Mouse (Mus musculus) limb, embryonic 14.5 days (tissue): ENCODE measurements around the gene Sgcd. TPM values are rescaled to one million over a fixed set of nuclear protein-coding genes. Genes with fewer than 3 reads are reported as not detected.

Source experiments
- ATAC-seq: fragments of 200-750 bp; cut with Nextera tagmentation; 2 replicates; pipeline ENCODE4 v1.8.0; 2017; ENCODE audit warnings: low read depth, moderate number of reproducible peaks, moderate TSS enrichment; ENCODE audit not compliant: low FRiP score
- DNase-seq: peaks from one replicate; pipeline ENCODE4 v3.0.0-alpha.2; 2015; ENCODE audit warnings: low spot score
- H3K27ac ChIP-seq: fragments of 300-500 bp; sonication (generic); replicated peaks from 2 replicates; pipeline ENCODE4 v1.5.1; 2014; ENCODE audit warnings: low read depth, mild to moderate bottlenecking, low read length, moderate library complexity, mixed read lengths
- H3K27me3 ChIP-seq: fragments of 300-500 bp; sonication (generic); 2 replicates; pipeline ENCODE4 v1.6.1; 2014; ENCODE audit warnings: low read length, mixed read lengths; ENCODE audit not compliant: control insufficient read depth, insufficient read depth
- H3K36me3 ChIP-seq: fragments of 300-500 bp; sonication (generic); 2 replicates; pipeline ENCODE4 v1.6.1; 2014; ENCODE audit warnings: mild to moderate bottlenecking, low read length, moderate library complexity, mixed read lengths; ENCODE audit not compliant: control insufficient read depth, insufficient read depth
- H3K4me1 ChIP-seq: fragments of 300-500 bp; sonication (generic); 2 replicates; pipeline ENCODE4 v1.6.1; 2014; ENCODE audit warnings: antibody characterized with exemption, low read length, mixed read lengths; ENCODE audit not compliant: control insufficient read depth, insufficient read depth
- H3K4me2 ChIP-seq: fragments of 300-500 bp; sonication (generic); replicated peaks from 2 replicates; pipeline ENCODE4 v1.6.1; 2014; ENCODE audit warnings: low read depth, mild to moderate bottlenecking, low read length, moderate library complexity; ENCODE audit not compliant: severe bottlenecking
- H3K4me3 ChIP-seq: fragments of 300-500 bp; sonication (generic); replicated peaks from 2 replicates; pipeline ENCODE4 v1.5.1; 2014; ENCODE audit warnings: low read length
- H3K9ac ChIP-seq: fragments of 300-500 bp; sonication (generic); 2 replicates; pipeline ENCODE4 v1.6.1; 2014; ENCODE audit warnings: mild to moderate bottlenecking, low read depth, low read length, moderate library complexity; ENCODE audit not compliant: severe bottlenecking
- H3K9me3 ChIP-seq: fragments of 300-500 bp; sonication (generic); 2 replicates; pipeline ENCODE4 v1.6.1; 2016; ENCODE audit warnings: low read length; ENCODE audit not compliant: control insufficient read depth
- POLR2A ChIP-seq: fragments of 200-500 bp; IDR thresholded peaks from 2 replicates; pipeline ENCODE4 v1.8.0; 2012; ENCODE audit warnings: inconsistent platforms, mild to moderate bottlenecking, moderate library complexity, borderline replicate concordance; ENCODE audit not compliant: insufficient read depth, insufficient read length; ENCODE audit errors: extremely low read depth
- WGBS: fragments of 180-500 bp; shearing (Covaris S2); extraction: QIAGEN DNeasy Blood & Tissue Kit; methylation state at CpG from one replicate; pipeline ENCODE4 v1.1.7; 2014; 5-methylcytosine and 5-hydroxymethylcytosine counted together
- polyA plus RNA-seq, 2 experiments: library from polyadenylated mRNA; depleted of rRNA in 1 of 2; stranded (reverse) in 1 of 2; unstranded in 1 of 2; fragments of >200 nt; fragmentation: Nextera tagmentation in 1 of 2; extraction: Ambion mirVana in 1 of 2; gene quantifications; 2 replicates each; pipeline versions ENCODE4 v1.2.1 to v1.2.3; 2012 to 2014

Sgcd gene
- polyA plus RNA-seq, 2 experiments = 9.4 to 14.3 TPM

GRCm38 (mm10) chr11:46889093-46889492 is 1099.7 kb downstream of the Sgcd start:
- Histone ChIP-seq H3K27me3 (no peaks in the 10 kb centered on the region), H3K4me3 (no peak overlapping the region), H3K36me3 (no peaks in the 10 kb centered on the region), H3K9ac (no peak overlapping the region), H3K27ac (no peak overlapping the region), H3K4me2 (no peak overlapping the region), H3K4me1 (no peaks in the 10 kb centered on the region), H3K9me3 (no peaks in the 10 kb centered on the region)
- WGBS = 89% methylated on average over 3 of the region's 3 CpGs
- TF ChIP-seq POLR2A = no peak
- no peak for DNase-seq
- no peak for ATAC-seq

- no peak for ATAC-seq
- no peak for DNase-seq
- H3K4me2 ChIP-seq = no peak overlapping the region
- no peaks in the 10 kb centered on the region for H3K9me3 ChIP-seq
- H3K4me1 ChIP-seq = no peaks in the 10 kb centered on the region
- H3K27ac ChIP-seq = no peak overlapping the region
- H3K9ac ChIP-seq = no peak overlapping the region
- no peaks in the 10 kb centered on the region for H3K36me3 ChIP-seq
- no peak overlapping the region for H3K4me3 ChIP-seq
- WGBS = 80% methylated on average over 2 of the region's 2 CpGs
- H3K27me3 ChIP-seq = no peaks in the 10 kb centered on the region
- TF ChIP-seq POLR2A = no peak
These were observed 1106.3 kb downstream of the Sgcd start for GRCm38 (mm10) chr11:46882456-46882855.

GRCm38 (mm10) chr11:46875774-46876173 is 1113.0 kb downstream of the Sgcd start:
- no peak for ATAC-seq

GRCm38 (mm10) chr11:46868594-46868993 is 1120.2 kb downstream of the Sgcd start:
- ATAC-seq (no peak), DNase-seq (no peak)
- Histone ChIP-seq H3K4me3 (no peak overlapping the region), H3K9ac (no peak overlapping the region), H3K4me2 (no peak overlapping the region), H3K36me3 (no peaks in the 10 kb centered on the region), H3K27me3 (no peaks in the 10 kb centered on the region), H3K9me3 (no peaks in the 10 kb centered on the region), H3K27ac (no peak overlapping the region), H3K4me1 (no peaks in the 10 kb centered on the region)
- TF ChIP-seq POLR2A = no peak
- 81% methylated on average over 7 of the region's 7 CpGs for WGBS

More at GRCm38 (mm10) chr11:46875774-46876173, 1113.0 kb downstream of the Sgcd start:
- no peaks in the 10 kb centered on the region for H3K36me3 ChIP-seq
- DNase-seq = no peak
- no peaks in the 10 kb centered on the region for H3K4me1 ChIP-seq
- no peak overlapping the region for H3K4me3 ChIP-seq
- 66% methylated on average over 1 of the region's 1 CpGs for WGBS
- TF ChIP-seq POLR2A = no peak
- no peak overlapping the region for H3K27ac ChIP-seq
- H3K27me3 ChIP-seq = no peaks in the 10 kb centered on the region
- no peak overlapping the region for H3K4me2 ChIP-seq
- no peak overlapping the region for H3K9ac ChIP-seq
- no peaks in the 10 kb centered on the region for H3K9me3 ChIP-seq

- no peak overlapping the region for H3K4me2 ChIP-seq
- H3K27me3 ChIP-seq = no peaks in the 10 kb centered on the region
- DNase-seq = peak; percentile 13
- no peaks in the 10 kb centered on the region for H3K9me3 ChIP-seq
- ATAC-seq = no peak
- H3K36me3 ChIP-seq = no peaks in the 10 kb centered on the region
- H3K4me3 ChIP-seq = no peak overlapping the region
- H3K27ac ChIP-seq = no peak overlapping the region
- H3K4me1 ChIP-seq = no peaks in the 10 kb centered on the region
- 67% methylated on average over 1 of the region's 1 CpGs for WGBS
- TF ChIP-seq POLR2A = no peak
- H3K9ac ChIP-seq = no peak overlapping the region
These were observed 1124.0 kb downstream of the Sgcd start for GRCm38 (mm10) chr11:46864809-46865208.
